Mouse (Mus musculus): ENCODE results near the gene Flywch1.
A peak's percentile ranks its signal among the peaks of the same experiment; 100 is the strongest.

- TF ChIP-seq CTCF (IDR thresholded peaks at IDR 0.05; ENCODE audit: borderline replicate concordance, insufficient read depth, low read depth, low read length) (no peak), POLR2A (IDR thresholded peaks at IDR 0.05; ENCODE audit: borderline replicate concordance, insufficient read depth, low read length) (peak; percentile 54; the same call in 1 of the 2 replicates)
Measured at GRCm38 (mm10) chr17:23786510-23786931, 15.1 kb upstream of the Flywch1 start.

Data from cerebellum, adult 2 months (tissue).